Mouse (Mus musculus) CH12.LX (cell line): ENCODE data around the gene Creb3l2.

Experiments
- CTCF ChIP-seq, 2 experiments: IDR thresholded peaks in 1 of 2; conservative IDR thresholded peaks in 1 of 2; 2 replicates each; pipeline ENCODE4 v1.5.1; 2011 to 2012; ENCODE audit warnings: low read depth in 2 of 2, low read length in 2 of 2, improper control_type of control experiment in 1 of 2, inconsistent platforms in 1 of 2, mild to moderate bottlenecking in 1 of 2, moderate library complexity in 1 of 2
- E2F4 ChIP-seq: IDR thresholded peaks from 2 replicates; pipeline ENCODE4 v1.6.1; 2011; ENCODE audit warnings: low read depth, low read length, improper control_type of control experiment; ENCODE audit not compliant: insufficient replicate concordance
- EP300 ChIP-seq: IDR thresholded peaks from 2 replicates; pipeline ENCODE4 v1.6.1; 2011; ENCODE audit warnings: low read length, improper control_type of control experiment
- POLR2A ChIP-seq: IDR thresholded peaks from 2 replicates; pipeline ENCODE4 v1.6.1; 2011; ENCODE audit warnings: low read depth, mild to moderate bottlenecking, improper control_type of control experiment, low read length
- SIN3A ChIP-seq: IDR thresholded peaks from 2 replicates; pipeline ENCODE4 v1.6.1; 2012; ENCODE audit warnings: low read length, improper control_type of control experiment, inconsistent platforms
- TCF12 ChIP-seq: IDR thresholded peaks from 2 replicates; pipeline ENCODE4 v1.6.1; 2014; ENCODE audit warnings: low read depth, mild to moderate bottlenecking, inconsistent platforms, low read length, improper control_type of control experiment
- ZNF384 ChIP-seq: IDR thresholded peaks from 2 replicates; pipeline ENCODE4 v1.6.1; 2012; ENCODE audit warnings: low read depth, low read length, improper control_type of control experiment, inconsistent platforms

DNA sequence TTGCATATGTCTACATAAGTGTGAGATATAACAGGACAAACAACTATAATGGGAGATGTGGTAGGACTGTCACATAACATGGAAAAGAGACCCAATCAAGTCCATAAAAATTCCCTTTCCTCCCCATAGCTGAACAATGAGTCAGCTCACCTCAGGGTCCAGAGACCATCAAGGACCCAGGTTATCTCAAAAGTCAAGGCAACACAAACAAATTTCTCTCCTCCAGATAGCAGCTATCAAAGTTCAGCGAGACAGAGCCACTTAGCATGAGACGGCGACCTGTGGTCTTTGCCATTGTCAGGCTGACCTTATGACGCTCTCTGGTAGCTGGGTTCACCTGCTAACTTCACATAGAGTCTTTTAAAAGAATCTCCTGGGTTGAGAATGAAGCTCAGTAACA lies 44.7 kb downstream of the Creb3l2 start:
- no peak for TF ChIP-seq CTCF (conservative IDR thresholded peaks at IDR 0.05 in 1 of 2, IDR thresholded peaks at IDR 0.05 in 1 of 2; ENCODE audit: low read depth in 2 of 2, low read length in 2 of 2)
- TF ChIP-seq E2F4: no peak
- TF ChIP-seq ZNF384: no peak
- no peak for TF ChIP-seq SIN3A
- TF ChIP-seq POLR2A: no peak
- no peak for TF ChIP-seq TCF12
- TF ChIP-seq EP300: no peak
